Mouse (Mus musculus): ENCODE data around the gene Gm10320. TPM values are rescaled to one million over a fixed set of nuclear protein-coding genes. Genes with fewer than 3 reads are reported as not detected.

Gene Gm10320
- polyA plus RNA-seq, 1 experiment from 2014 or later: 1.8 TPM

- DNase-seq (no peak), ATAC-seq (ENCODE audit: insufficient read depth) (no peak)
- no peaks in the 10 kb centered on the region for H3K9me3 ChIP-seq (ENCODE audit: low read depth, low read length)
- H3K27ac ChIP-seq (ENCODE audit: low read depth): no peak overlapping the region
- H3K4me1 ChIP-seq (ENCODE audit: insufficient read depth): peaks cover 5% of the 10 kb centered on the region; the same call in 1 of the 2 replicates
- no peaks in the 10 kb centered on the region for H3K36me3 ChIP-seq (ENCODE audit: insufficient read depth)
- H3K27me3 ChIP-seq (ENCODE audit: insufficient read depth, low read length): no peaks in the 10 kb centered on the region
- no peak overlapping the region for H3K9ac ChIP-seq
- H3K4me3 ChIP-seq (ENCODE audit: low read depth, low read length): no peak overlapping the region
- H3K4me2 ChIP-seq: no peak overlapping the region
- 50% methylated on average over 3 of the region's 3 CpGs for WGBS
- no peak for TF ChIP-seq CTCF (IDR thresholded peaks at IDR 0.05; ENCODE audit: low read depth)
Measured at GRCm38 (mm10) chr13:98477991-98478390, 13.8 kb downstream of the Gm10320 start.

- Histone ChIP-seq H3K4me3 (ENCODE audit: low read depth, low read length) (no peak overlapping the region), H3K36me3 (ENCODE audit: insufficient read depth) (no peaks in the 10 kb centered on the region), H3K27me3 (ENCODE audit: insufficient read depth, low read length) (no peaks in the 10 kb centered on the region), H3K9me3 (ENCODE audit: low read depth, low read length) (no peaks in the 10 kb centered on the region), H3K4me2 (no peak overlapping the region), H3K4me1 (ENCODE audit: insufficient read depth) (peaks cover 5% of the 10 kb centered on the region; the same call in 1 of the 2 replicates), H3K9ac (no peak overlapping the region), H3K27ac (ENCODE audit: low read depth) (no peak overlapping the region; the same call in 1 of the 2 replicates)
- WGBS: 32% methylated on average over 4 of the region's 4 CpGs
- TF ChIP-seq CTCF (IDR thresholded peaks at IDR 0.05; ENCODE audit: low read depth): no peak
- no peak for DNase-seq
- no peak for ATAC-seq (ENCODE audit: insufficient read depth)
Measured at GRCm38 (mm10) chr13:98476839-98477495, 14.8 kb downstream of the Gm10320 start.

GRCm38 (mm10) chr13:98476175-98476838 is 15.5 kb downstream of the Gm10320 start:
- TF ChIP-seq CTCF (IDR thresholded peaks at IDR 0.05; ENCODE audit: low read depth): no peak
- Histone ChIP-seq H3K36me3 (ENCODE audit: insufficient read depth) (no peaks in the 10 kb centered on the region), H3K4me2 (no peak overlapping the region), H3K9ac (no peak overlapping the region), H3K4me3 (ENCODE audit: low read depth, low read length) (no peak overlapping the region), H3K9me3 (ENCODE audit: low read depth, low read length) (no peaks in the 10 kb centered on the region), H3K27ac (ENCODE audit: low read depth) (no peak overlapping the region; the same call in 1 of the 2 replicates), H3K4me1 (ENCODE audit: insufficient read depth) (peaks cover 5% of the 10 kb centered on the region; the same call in 1 of the 2 replicates), H3K27me3 (ENCODE audit: insufficient read depth, low read length) (0 out of 2 replicates have a peak, but pooled peaks cover 3% of the 10 kb centered on the region)
- ATAC-seq (ENCODE audit: insufficient read depth): no peak
- WGBS: 24% methylated on average over 14 of the region's 14 CpGs
- DNase-seq: peak; percentile 4

- no peaks in the 10 kb centered on the region for H3K9me3 ChIP-seq (ENCODE audit: low read depth, low read length)
- H3K36me3 ChIP-seq (ENCODE audit: insufficient read depth): no peaks in the 10 kb centered on the region
- 0 out of 2 replicates have a peak, but pooled peaks cover 3% of the 10 kb centered on the region for H3K27me3 ChIP-seq (ENCODE audit: insufficient read depth, low read length)
- WGBS: 35% methylated on average over 8 of the region's 8 CpGs
- ATAC-seq (ENCODE audit: insufficient read depth): no peak
- no peak overlapping the region for H3K4me3 ChIP-seq (ENCODE audit: low read depth, low read length)
- H3K4me1 ChIP-seq (ENCODE audit: insufficient read depth): peaks cover 5% of the 10 kb centered on the region; the same call in 1 of the 2 replicates
- H3K4me2 ChIP-seq: no peak overlapping the region
- no peak for DNase-seq
- TF ChIP-seq CTCF (IDR thresholded peaks at IDR 0.05; ENCODE audit: low read depth): no peak
- H3K9ac ChIP-seq: no peak overlapping the region
- no peak overlapping the region for H3K27ac ChIP-seq (ENCODE audit: low read depth)
Measured at GRCm38 (mm10) chr13:98475681-98476080, 16.1 kb downstream of the Gm10320 start.

- DNase-seq: no peak
- Histone ChIP-seq H3K27ac (ENCODE audit: low read depth) (no peak overlapping the region), H3K27me3 (ENCODE audit: insufficient read depth, low read length) (0 out of 2 replicates have a peak, but pooled peaks cover 3% of the 10 kb centered on the region), H3K4me3 (ENCODE audit: low read depth, low read length) (no peak overlapping the region), H3K9me3 (ENCODE audit: low read depth, low read length) (no peaks in the 10 kb centered on the region), H3K9ac (no peak overlapping the region), H3K4me2 (no peak overlapping the region), H3K4me1 (ENCODE audit: insufficient read depth) (peaks cover 5% of the 10 kb centered on the region; the same call in 1 of the 2 replicates), H3K36me3 (ENCODE audit: insufficient read depth) (no peaks in the 10 kb centered on the region)
- no peak for ATAC-seq (ENCODE audit: insufficient read depth)
- WGBS: 76% methylated on average over 4 of the region's 4 CpGs
- TF ChIP-seq CTCF (IDR thresholded peaks at IDR 0.05; ENCODE audit: low read depth): no peak
Measured at GRCm38 (mm10) chr13:98473034-98473433, 18.8 kb downstream of the Gm10320 start.

GRCm38 (mm10) chr13:98471756-98472155 is 20.0 kb downstream of the Gm10320 start:
- Histone ChIP-seq H3K36me3 (ENCODE audit: insufficient read depth) (no peaks in the 10 kb centered on the region), H3K4me1 (ENCODE audit: insufficient read depth) (peaks cover 5% of the 10 kb centered on the region; the same call in 1 of the 2 replicates), H3K4me2 (no peak overlapping the region), H3K9ac (no peak overlapping the region), H3K27ac (ENCODE audit: low read depth) (no peak overlapping the region), H3K4me3 (ENCODE audit: low read depth, low read length) (no peak overlapping the region), H3K27me3 (ENCODE audit: insufficient read depth, low read length) (0 out of 2 replicates have a peak, but pooled peaks cover 3% of the 10 kb centered on the region), H3K9me3 (ENCODE audit: low read depth, low read length) (no peaks in the 10 kb centered on the region)
- no peak for TF ChIP-seq CTCF (IDR thresholded peaks at IDR 0.05; ENCODE audit: low read depth)
- DNase-seq: no peak
- no peak for ATAC-seq (ENCODE audit: insufficient read depth)
- WGBS: 58% methylated on average over 6 of the region's 6 CpGs

- Histone ChIP-seq H3K27ac (ENCODE audit: low read depth) (no peak overlapping the region), H3K4me2 (no peak overlapping the region), H3K27me3 (ENCODE audit: insufficient read depth, low read length) (0 out of 2 replicates have a peak, but pooled peaks cover 3% of the 10 kb centered on the region), H3K4me1 (ENCODE audit: insufficient read depth) (no peaks in the 10 kb centered on the region), H3K9me3 (ENCODE audit: low read depth, low read length) (no peaks in the 10 kb centered on the region), H3K4me3 (ENCODE audit: low read depth, low read length) (no peak overlapping the region), H3K36me3 (ENCODE audit: insufficient read depth) (no peaks in the 10 kb centered on the region), H3K9ac (no peak overlapping the region)
- no peak for DNase-seq
- WGBS: 30% methylated on average over 12 of the region's 12 CpGs
- ATAC-seq (ENCODE audit: insufficient read depth): no peak
- TF ChIP-seq CTCF (IDR thresholded peaks at IDR 0.05; ENCODE audit: low read depth): no peak
Measured at GRCm38 (mm10) chr13:98470321-98470720, 21.5 kb downstream of the Gm10320 start.

Data from lung, embryonic 14.5 days (tissue).